Mouse (Mus musculus): ENCODE data around the gene Tdpoz4.
"Not testable (repeated sequence)": the region's sequence is repeated elsewhere in the genome, so short reads cannot be mapped to it uniquely, and the experiment has no call there.

Gene Tdpoz4

GRCm38 (mm10) chr3:93796098-93796497 is at the start of gene Tdpoz4:
Tdpoz4 (plus strand) TSS chr3:93796398.
- not testable (repeated sequence) for DNase-seq (ENCODE audit: low read depth, low spot score)

DNA sequence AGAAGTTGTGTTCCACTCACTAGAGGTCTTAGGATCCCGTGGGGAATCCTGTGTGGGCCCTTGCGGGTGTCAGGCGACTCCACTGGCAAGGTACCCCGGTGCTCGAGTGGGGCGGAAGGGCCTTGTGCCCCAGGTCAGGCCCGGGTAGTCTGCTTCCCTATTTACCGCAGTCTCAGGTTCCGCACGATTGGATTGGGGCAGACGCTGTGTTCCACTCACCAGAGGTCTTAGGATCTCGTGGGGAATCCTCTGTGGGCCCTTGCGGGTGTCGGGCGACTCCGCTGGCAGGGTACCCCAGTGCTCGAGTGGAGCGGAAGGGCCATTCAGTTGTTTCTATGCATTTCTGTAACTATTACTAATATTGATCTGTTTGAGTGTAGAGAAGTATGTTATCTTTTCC is 42.2 kb upstream of the Tdpoz4 start:
- DNase-seq (ENCODE audit: low read depth, low spot score), result not testable (repeated sequence)

- DNase-seq (ENCODE audit: low read depth, low spot score), result not testable (repeated sequence)
Observed at GRCm38 (mm10) chr3:93772700-93773099, 23.5 kb upstream of the Tdpoz4 start, which contains the start of gene Gm5773. Gm5773 (plus strand) TSS chr3:93773000.

- not testable (repeated sequence) for DNase-seq (ENCODE audit: low read depth, low spot score)
Observed at GRCm38 (mm10) chr3:93813341-93813740, 17.1 kb downstream of the Tdpoz4 start.

DNA sequence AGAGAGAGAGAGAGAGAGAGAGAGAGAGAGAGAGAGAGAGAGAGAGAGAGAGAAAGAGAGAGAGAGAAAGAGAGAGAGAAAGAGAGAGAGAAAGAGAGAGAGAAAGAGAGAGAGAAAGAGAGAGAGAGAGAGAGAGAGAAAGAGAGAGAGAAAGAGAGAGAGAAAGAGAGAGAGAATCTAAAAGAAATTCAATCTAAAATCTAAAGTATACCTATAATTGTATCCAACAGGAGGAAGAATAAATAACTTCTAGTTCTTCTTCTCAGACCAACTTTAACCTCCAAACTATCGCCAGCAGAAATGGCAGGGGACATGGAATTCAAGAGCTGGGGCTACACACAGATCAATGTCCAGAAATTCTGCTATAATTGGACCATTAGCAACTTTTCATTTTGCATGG is 29.5 kb downstream of the Tdpoz4 start, which contains the start of gene Tdpoz3:
Gene Tdpoz3 (plus strand): TSS at position 301 of the 400 bp plus-strand sequence.
- not testable (repeated sequence) for DNase-seq (ENCODE audit: low read depth, low spot score)
